Mouse (Mus musculus) kidney, postnatal 0 days (tissue): ENCODE measurements around the gene Sorl1. TPM values are rescaled to one million over a fixed set of nuclear protein-coding genes. Genes with fewer than 3 reads are reported as not detected.

Experiments used
- ATAC-seq: fragments of 200-750 bp; cut with Nextera tagmentation; replicated peaks from 2 replicates; pipeline ENCODE4 v1.8.0; 2017; ENCODE audit warnings: low read depth, moderate number of reproducible peaks, moderate TSS enrichment, moderate library complexity; ENCODE audit not compliant: low FRiP score
- DNase-seq: peaks from one replicate; pipeline ENCODE4 v3.0.0-alpha.2; 2016; ENCODE audit warnings: low spot score
- H3K27ac ChIP-seq: fragments of 300-500 bp; sonication (generic); 2 replicates; pipeline ENCODE4 v1.5.1; 2014; ENCODE audit warnings: mild to moderate bottlenecking
- H3K27me3 ChIP-seq: fragments of 300-500 bp; sonication (generic); 2 replicates; pipeline ENCODE4 v1.6.1; 2014; ENCODE audit warnings: low read length, mixed read lengths; ENCODE audit not compliant: insufficient read depth
- H3K36me3 ChIP-seq: fragments of 300-500 bp; sonication (generic); 2 replicates; pipeline ENCODE4 v1.6.1; 2014; ENCODE audit warnings: low read length, mixed read lengths; ENCODE audit not compliant: insufficient read depth
- H3K4me1 ChIP-seq: fragments of 300-500 bp; sonication (generic); replicated peaks from 2 replicates; pipeline ENCODE4 v1.6.1; 2014; ENCODE audit warnings: antibody characterized with exemption, low read length, mixed read lengths; ENCODE audit not compliant: insufficient read depth
- H3K4me2 ChIP-seq: fragments of 300-500 bp; sonication (generic); 2 replicates; pipeline ENCODE4 v1.6.1; 2014; ENCODE audit warnings: mild to moderate bottlenecking, low read length, moderate library complexity, mixed read lengths
- H3K4me3 ChIP-seq: fragments of 300-500 bp; sonication (generic); replicated peaks from 2 replicates; pipeline ENCODE4 v1.5.1; 2014; ENCODE audit warnings: low read depth, low read length
- H3K9ac ChIP-seq: fragments of 300-500 bp; sonication (generic); 2 replicates; pipeline ENCODE4 v1.6.1; 2014; ENCODE audit warnings: low read depth, low read length
- H3K9me3 ChIP-seq: fragments of 300-500 bp; sonication (generic); replicated peaks from 2 replicates; pipeline ENCODE4 v1.6.1; 2016; ENCODE audit warnings: low read length, inconsistent platforms, mixed read lengths
- CTCF ChIP-seq: IDR thresholded peaks from 2 replicates; pipeline ENCODE4 v1.5.1; 2016; ENCODE audit warnings: antibody characterized with exemption, low read depth, mild to moderate bottlenecking, moderate library complexity
- WGBS: fragments of 180-500 bp; shearing (Covaris S2); extraction: QIAGEN DNeasy Blood & Tissue Kit; methylation state at CpG from one replicate; pipeline ENCODE4 v1.1.7; 2014; 5-methylcytosine and 5-hydroxymethylcytosine counted together
- polyA plus RNA-seq: library from polyadenylated mRNA; unstranded; fragments of >200 nt; fragmentation: Nextera tagmentation; extraction: Ambion mirVana; gene quantifications from 2 replicates; pipeline ENCODE4 v1.2.1, GENCODE M21; 2015

The Sorl1 gene
- polyA plus RNA-seq, 1 experiment from 2014 or later = 11.1 TPM

- no peak for TF ChIP-seq CTCF
- no peaks in the 10 kb centered on the region for H3K36me3 ChIP-seq
- H3K4me3 ChIP-seq = no peak overlapping the region
- no peak overlapping the region for H3K9ac ChIP-seq
- H3K4me1 ChIP-seq = peaks cover 6% of the 10 kb centered on the region
- 43% methylated on average over 7 of the region's 7 CpGs for WGBS
- H3K27me3 ChIP-seq = no peaks in the 10 kb centered on the region
- H3K9me3 ChIP-seq = no peaks in the 10 kb centered on the region
- no peak overlapping the region for H3K27ac ChIP-seq
- ATAC-seq (no peak), DNase-seq (no peak)
- H3K4me2 ChIP-seq = no peak overlapping the region
Measured at GRCm38 (mm10) chr9:42106305-42106704, 17.8 kb downstream of the Sorl1 start.

GRCm38 (mm10) chr9:42103546-42103945, 20.6 kb downstream of the Sorl1 start:
- ATAC-seq (no peak), DNase-seq (no peak)
- H3K36me3 ChIP-seq = no peaks in the 10 kb centered on the region
- H3K9ac ChIP-seq = no peak overlapping the region
- WGBS = 68% methylated on average over 7 of the region's 7 CpGs
- no peak overlapping the region for H3K4me2 ChIP-seq
- TF ChIP-seq CTCF = no peak
- no peak overlapping the region for H3K27ac ChIP-seq
- no peaks in the 10 kb centered on the region for H3K4me1 ChIP-seq
- H3K27me3 ChIP-seq = no peaks in the 10 kb centered on the region
- H3K9me3 ChIP-seq = no peaks in the 10 kb centered on the region
- H3K4me3 ChIP-seq = no peak overlapping the region

- H3K4me2 ChIP-seq = no peak overlapping the region
- ATAC-seq (no peak), DNase-seq (no peak)
- TF ChIP-seq CTCF = no peak
- H3K4me3 ChIP-seq = no peak overlapping the region
- H3K27ac ChIP-seq = no peak overlapping the region
- no peak overlapping the region for H3K9ac ChIP-seq
- 61% methylated on average over 6 of the region's 6 CpGs for WGBS
- H3K9me3 ChIP-seq = no peaks in the 10 kb centered on the region
- no peaks in the 10 kb centered on the region for H3K27me3 ChIP-seq
- H3K4me1 ChIP-seq = no peaks in the 10 kb centered on the region
- no peaks in the 10 kb centered on the region for H3K36me3 ChIP-seq
Measured at GRCm38 (mm10) chr9:42102013-42102412, 22.1 kb downstream of the Sorl1 start.

GRCm38 (mm10) chr9:42101266-42101665, 22.8 kb downstream of the Sorl1 start:
- TF ChIP-seq CTCF = no peak
- no peaks in the 10 kb centered on the region for H3K27me3 ChIP-seq
- no peaks in the 10 kb centered on the region for H3K36me3 ChIP-seq
- no peak overlapping the region for H3K27ac ChIP-seq
- H3K4me2 ChIP-seq = no peak overlapping the region
- no peak for DNase-seq
- ATAC-seq = no peak
- no peak overlapping the region for H3K4me3 ChIP-seq
- no peaks in the 10 kb centered on the region for H3K9me3 ChIP-seq
- H3K9ac ChIP-seq = no peak overlapping the region
- no peaks in the 10 kb centered on the region for H3K4me1 ChIP-seq
- WGBS = 63% methylated on average over 7 of the region's 7 CpGs

GRCm38 (mm10) chr9:42100618-42101210, 23.4 kb downstream of the Sorl1 start:
- H3K27ac ChIP-seq = no peak overlapping the region
- no peaks in the 10 kb centered on the region for H3K36me3 ChIP-seq
- H3K9ac ChIP-seq = no peak overlapping the region
- H3K4me2 ChIP-seq = no peak overlapping the region
- TF ChIP-seq CTCF = no peak
- no peaks in the 10 kb centered on the region for H3K9me3 ChIP-seq
- H3K4me1 ChIP-seq = no peaks in the 10 kb centered on the region
- H3K27me3 ChIP-seq = no peaks in the 10 kb centered on the region
- 61% methylated on average over 9 of the region's 9 CpGs for WGBS
- DNase-seq (no peak), ATAC-seq (no peak)
- no peak overlapping the region for H3K4me3 ChIP-seq

- Histone ChIP-seq H3K36me3 (no peaks in the 10 kb centered on the region), H3K9me3 (no peaks in the 10 kb centered on the region), H3K9ac (no peak overlapping the region), H3K27ac (peak overlapping the region; percentile 70; the same call in 1 of the 2 replicates), H3K27me3 (no peaks in the 10 kb centered on the region), H3K4me1 (no peaks in the 10 kb centered on the region), H3K4me3 (no peak overlapping the region), H3K4me2 (no peak overlapping the region)
- no peak for TF ChIP-seq CTCF
- no peak for DNase-seq
- 66% methylated on average over 5 of the region's 5 CpGs for WGBS
- ATAC-seq = no peak; the same call in 1 of the 2 replicates
Measured at GRCm38 (mm10) chr9:42098474-42099121, 25.5 kb downstream of the Sorl1 start.
